Comparison of ENCODE assay signal across 9 mouse cellular contexts in the genomic region with DNA sequence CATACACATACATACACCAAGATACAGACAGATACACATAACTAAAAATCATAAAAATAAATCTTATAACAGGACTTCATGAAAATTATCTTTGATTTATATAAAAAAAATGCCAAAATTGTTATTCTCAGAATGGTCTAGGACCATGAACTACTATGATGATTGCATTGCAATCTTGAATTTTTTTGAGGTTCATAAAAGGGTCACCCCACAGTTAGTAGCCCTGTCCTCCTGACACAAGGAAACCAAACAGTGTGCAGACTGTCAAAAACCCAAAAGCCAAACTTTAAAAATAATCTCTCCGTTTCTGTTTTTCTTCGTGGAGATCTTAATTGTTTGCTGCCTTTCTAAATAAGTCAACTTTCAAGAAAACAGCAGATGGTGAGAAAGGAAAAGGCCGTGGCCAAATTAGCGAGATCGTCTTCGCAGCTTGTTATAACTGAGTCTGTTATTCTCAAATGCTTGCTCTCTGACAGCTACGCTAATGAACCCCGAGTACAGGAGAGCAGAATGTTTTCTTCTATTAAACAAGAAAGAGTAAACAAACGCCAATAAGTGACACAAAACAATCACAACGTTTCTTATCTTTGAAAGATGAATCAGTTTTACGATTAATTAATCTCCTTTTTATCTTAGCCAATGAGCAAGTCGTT.
A peak's percentile ranks its signal among the peaks of the same experiment; 100 is the strongest.
DNase-seq lines count a peak whose midpoint lies in the region; ATAC-seq and TF ChIP-seq lines count a peak whose summit lies in the region.
"Had no signal": no experiment of that assay in that cellular context is flagged by ENCODE, and none has a peak within 500 bp of the region (broad histone marks: within the 10 kb centered on the region; RNA-seq: fewer than 3 reads in every experiment).

No protein-coding gene starts in this region.

- peak; percentile 3 for DNase-seq in hindbrain, embryonic 11.5 days (ENCODE audit: low spot score)
- no peak for DNase-seq in hindbrain, embryonic 10.5 days (ENCODE audit: low spot score)
- peak; percentile 20 to 22 for DNase-seq in right cerebral cortex, postnatal 10 days (ENCODE audit: low spot score in 2 of 2)
- no peak for DNase-seq in right cerebral cortex, adult 18-20 months
- DNase-seq in spleen, postnatal 4 days (ENCODE audit: low spot score in 2 of 2), result no peak
- no peak for DNase-seq in adrenal gland, adult 2 months
- DNase-seq: gastrocnemius, postnatal 10 days; spleen, adult 18-20 months had no signal

- H3K4me2 ChIP-seq in hindbrain, embryonic 11.5 days (replicated peaks; ENCODE audit: low read depth, low read length), result no peak overlapping the region
- H3K4me2 ChIP-seq in intestine, postnatal 0 days (replicated peaks; ENCODE audit: low read depth), result peak overlapping the region; percentile 37

- peak; percentile 36; the same call in 1 of the 2 replicates for ATAC-seq in hindbrain, embryonic 11.5 days (ENCODE audit: low FRiP score)
- ATAC-seq in intestine, postnatal 0 days, result no peak

- no peaks in the 10 kb centered on the region for H3K9me3 ChIP-seq in hindbrain, embryonic 11.5 days (ENCODE audit: control insufficient read depth, low read length)
- H3K9me3 ChIP-seq in hindbrain, embryonic 10.5 days, result no peaks in the 10 kb centered on the region
- H3K9me3 ChIP-seq in intestine, postnatal 0 days (ENCODE audit: control insufficient read depth), result no peaks in the 10 kb centered on the region

- no peak overlapping the region for H3K4me3 ChIP-seq in hindbrain, embryonic 11.5 days (ENCODE audit: low read depth, low read length)
- H3K4me3 ChIP-seq in hindbrain, embryonic 10.5 days, result no peak overlapping the region
- H3K4me3 ChIP-seq in intestine, postnatal 0 days (ENCODE audit: low read depth, low read length), result no peak overlapping the region

- no peak overlapping the region for H3K27ac ChIP-seq in hindbrain, embryonic 11.5 days (ENCODE audit: low read depth, low read length)
- no peak overlapping the region for H3K27ac ChIP-seq in hindbrain, embryonic 10.5 days
- H3K27ac ChIP-seq in intestine, postnatal 0 days (ENCODE audit: low read depth, low read length), result no peak overlapping the region

- no peaks in the 10 kb centered on the region for H3K36me3 ChIP-seq in hindbrain, embryonic 11.5 days (ENCODE audit: control insufficient read depth, insufficient read depth, low read length)
- H3K36me3 ChIP-seq in hindbrain, embryonic 10.5 days, result no peaks in the 10 kb centered on the region
- no peaks in the 10 kb centered on the region for H3K36me3 ChIP-seq in intestine, postnatal 0 days (ENCODE audit: control insufficient read depth, insufficient read depth)

- WGBS in hindbrain, embryonic 11.5 days, result 65% methylated on average over 12 of the region's 12 CpGs
- WGBS in hindbrain, embryonic 10.5 days, result 66% methylated on average over 12 of the region's 12 CpGs
- 37% methylated on average over 12 of the region's 12 CpGs for WGBS in intestine, postnatal 0 days

- no peak overlapping the region for H3K9ac ChIP-seq in hindbrain, embryonic 11.5 days (ENCODE audit: low read depth, low read length)
- H3K9ac ChIP-seq in intestine, postnatal 0 days (ENCODE audit: low read depth, low read length), result no peak overlapping the region

- H3K27me3 ChIP-seq in hindbrain, embryonic 11.5 days (ENCODE audit: control insufficient read depth, insufficient read depth, low read length), result no peaks in the 10 kb centered on the region
- H3K27me3 ChIP-seq in hindbrain, embryonic 10.5 days (ENCODE audit: insufficient read depth, poor library complexity, severe bottlenecking), result no peaks in the 10 kb centered on the region
- no peaks in the 10 kb centered on the region for H3K27me3 ChIP-seq in intestine, postnatal 0 days (replicated peaks; ENCODE audit: control insufficient read depth, insufficient read depth, low read length)

- TF ChIP-seq CTCF in intestine, postnatal 0 days (IDR thresholded peaks at IDR 0.05; ENCODE audit: low read depth), result no peak

- no peaks in the 10 kb centered on the region for H3K4me1 ChIP-seq in hindbrain, embryonic 11.5 days (replicated peaks; ENCODE audit: control insufficient read depth, insufficient read depth, low read length)
- no peaks in the 10 kb centered on the region for H3K4me1 ChIP-seq in hindbrain, embryonic 10.5 days (replicated peaks)
- H3K4me1 ChIP-seq in intestine, postnatal 0 days (replicated peaks; ENCODE audit: control insufficient read depth, insufficient read depth, low read length), result no peaks in the 10 kb centered on the region

Comparison
In these comparisons a context has a peak if more than half of its experiments do, and no peak if none do; other contexts are left out.
1. DNase-seq: peak in hindbrain, embryonic 11.5 days (single experiment) and right cerebral cortex, postnatal 10 days (2 of 2); none in hindbrain, embryonic 10.5 days (single experiment), right cerebral cortex, adult 18-20 months (single experiment), spleen, postnatal 4 days (0 of 2) and adrenal gland, adult 2 months (single experiment).